Mouse (Mus musculus) liver, adult 2 months (tissue): ENCODE results near the gene Kif2a.

Experiments
- CTCF ChIP-seq: fragments of 200-500 bp; IDR thresholded peaks from 2 replicates; pipeline ENCODE4 v1.5.1; 2011; ENCODE audit warnings: low read depth, low read length, control low read depth
- POLR2A ChIP-seq: fragments of 200-500 bp; IDR thresholded peaks from 2 replicates; pipeline ENCODE4 v1.6.1; 2011; ENCODE audit warnings: low read length, control low read depth; ENCODE audit not compliant: insufficient read depth; ENCODE audit errors: extremely low read depth

DNA sequence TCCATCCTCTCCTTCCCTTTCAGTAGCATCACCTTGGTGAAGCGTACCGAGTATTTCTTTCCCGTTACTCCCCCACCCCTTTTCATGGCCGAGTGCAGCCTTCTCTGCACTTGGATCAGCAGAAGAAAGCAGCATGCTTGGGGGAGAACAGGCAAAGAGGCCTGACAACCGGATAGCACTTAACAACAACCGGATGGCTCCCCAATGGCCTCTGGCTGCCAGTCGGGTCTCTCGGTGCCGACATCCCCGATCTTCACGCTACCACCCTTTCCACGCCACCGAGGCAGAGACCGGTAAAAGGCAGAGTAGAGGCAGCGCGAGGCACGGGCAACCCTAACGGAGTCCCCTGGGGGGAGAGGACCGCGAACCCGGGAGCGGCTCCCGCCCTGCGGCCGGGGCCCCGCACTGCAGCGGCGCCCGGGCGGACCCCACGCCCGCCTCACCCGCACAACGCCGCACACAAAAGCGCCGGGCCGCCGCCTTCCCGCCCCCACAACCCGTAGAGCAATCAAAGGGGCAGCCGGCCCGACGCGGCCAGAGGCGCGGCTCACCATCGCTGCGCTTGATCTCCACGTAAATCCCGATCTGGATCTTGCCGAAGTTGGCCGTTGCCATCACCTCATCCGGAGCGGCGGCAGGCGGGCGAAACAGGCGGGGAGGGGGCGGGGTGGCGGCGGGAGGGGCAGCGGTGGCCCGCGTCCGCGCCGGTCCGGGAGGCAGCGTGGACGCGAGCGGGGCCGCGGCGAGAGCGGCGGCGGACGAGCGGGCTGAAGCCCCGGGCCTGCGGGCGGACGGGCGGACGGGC, at the start of gene Kif2a:
- TF ChIP-seq CTCF (no peak; the same call in 1 of the 2 replicates), POLR2A (no peak)
